Mouse (Mus musculus): ENCODE measurements around the gene Gm5286. TPM values are rescaled to one million over a fixed set of nuclear protein-coding genes. Genes with fewer than 3 reads are reported as not detected.
"Not testable (repeated sequence)": the region's sequence is repeated elsewhere in the genome, so short reads cannot be mapped to it uniquely, and the experiment has no call there.

Gm5286 gene
- not detected for total RNA-seq (2021)
- long read RNA-seq, experiment 1: 0 reads
- long read RNA-seq, experiment 2: 0 reads

DNA sequence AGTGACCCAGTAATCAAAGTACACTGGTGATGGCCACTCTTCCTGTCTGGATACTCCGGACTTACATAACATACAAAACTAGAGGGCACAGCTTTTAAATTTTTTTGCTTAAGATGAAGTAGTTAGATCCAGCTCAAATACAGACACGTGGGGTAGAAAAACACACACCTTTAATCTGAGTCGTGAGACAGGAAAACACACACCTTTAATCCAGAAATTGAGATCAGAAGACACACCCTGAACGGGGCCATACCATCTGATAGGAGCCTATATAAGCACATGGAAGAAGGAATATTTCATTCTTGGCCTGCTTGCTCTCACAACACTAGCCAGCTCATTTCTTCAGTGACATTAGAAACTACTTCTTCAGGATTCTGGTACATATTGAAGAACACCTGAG is at the start of gene Gm5286:
Gm5286 (plus strand) TSS at position 301 of the 400 bp plus-strand sequence.
- H3K4me3 ChIP-seq; intact Hi-C loops (cut with DNase I); H3K27ac ChIP-seq; DNase-seq (ENCODE audit: extremely low spot score in 1 of 2, low spot score in 2 of 2): not testable (repeated sequence)

DNA sequence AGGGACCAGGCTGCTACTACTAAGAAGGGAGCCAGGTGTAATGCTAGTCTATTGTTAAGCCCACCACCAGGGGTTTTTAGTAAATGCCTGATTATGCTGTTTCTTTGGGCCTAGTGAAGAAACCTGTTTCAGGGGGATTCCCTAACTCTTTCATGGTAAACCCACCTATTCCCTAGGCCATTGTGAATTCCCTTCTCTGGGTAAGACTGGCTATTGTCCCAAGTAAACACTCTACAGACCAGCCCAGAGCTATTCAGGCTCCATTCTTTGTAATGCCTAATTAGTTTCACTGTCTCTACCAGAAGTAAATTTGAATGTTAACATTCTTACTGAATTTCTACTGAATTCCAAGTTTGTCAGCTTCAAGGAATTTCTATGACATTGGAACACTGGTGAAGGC is 29.2 kb upstream of the Gm5286 start:
- H3K27ac ChIP-seq; DNase-seq (ENCODE audit: extremely low spot score in 1 of 2, low spot score in 2 of 2); intact Hi-C loops (cut with DNase I); H3K4me3 ChIP-seq: not testable (repeated sequence)

GRCm38 (mm10) chr3:94178093-94178492 is 18.4 kb upstream of the Gm5286 start, which contains the start of gene Gm10696:
Gm10696 (minus strand) TSS chr3:94178193.
- H3K27ac ChIP-seq; DNase-seq (ENCODE audit: extremely low spot score in 1 of 2, low spot score in 2 of 2); intact Hi-C loops (cut with DNase I); H3K4me3 ChIP-seq: not testable (repeated sequence)

Other genes with a start within 250 kb of the Gm5286 start
- gene Tdpoz5, start 235.4 kb upstream of the Gm5286 start, total RNA-seq (2021): not detected
- gene Gm9125, start 141.8 kb upstream of the Gm5286 start, total RNA-seq (2021): not detected
- gene Gm10697, start 124.1 kb upstream of the Gm5286 start, total RNA-seq (2021): not detected
- gene Gm10696, start 18.5 kb upstream of the Gm5286 start, total RNA-seq (2021): not detected
- not detected for gene Gm4778, start 67.3 kb downstream of the Gm5286 start, total RNA-seq (2021)
- 10 to 100 TPM; 17.6 to 19.0 TPM for gene Them4, start 113.4 kb downstream of the Gm5286 start, total RNA-seq (2021)
- not detected for gene Them5, start 145.4 kb downstream of the Gm5286 start, total RNA-seq (2021)
- gene C2cd4d, start 165.7 kb downstream of the Gm5286 start, total RNA-seq (2021): under 1 TPM in 1 of 2 experiments, not detected in 1; 0.44 TPM
- gene Rorc, start 176.1 kb downstream of the Gm5286 start, total RNA-seq (2021): under 1 TPM; 0.52 to 0.91 TPM
- gene Lingo4, start 201.8 kb downstream of the Gm5286 start, total RNA-seq (2021): 1 to 10 TPM in 1 of 2 experiments, under 1 TPM in 1; 0.72 to 1.1 TPM
- gene Tdrkh, start 216.6 kb downstream of the Gm5286 start, total RNA-seq (2021): 10 to 100 TPM; 38.8 to 38.9 TPM
- 10 to 100 TPM; 38.6 to 41.6 TPM for gene Mrpl9, start 246.6 kb downstream of the Gm5286 start, total RNA-seq (2021)
- gene Oaz3, start 247.2 kb downstream of the Gm5286 start, total RNA-seq (2021): not detected